Mouse (Mus musculus) testis, postnatal 14 days (tissue): Measurements from ENCODE around the gene Calm5.
A peak's percentile ranks its signal among the peaks of the same experiment; 100 is the strongest.
"Not testable (repeated sequence)": the region's sequence is repeated elsewhere in the genome, so short reads cannot be mapped to it uniquely, and the experiment has no call there.

Experiments used
- DNase-seq: peaks from one replicate; pipeline ENCODE4 v3.0.0; 2021; ENCODE audit warnings: low spot score

Gene Calm5

DNA sequence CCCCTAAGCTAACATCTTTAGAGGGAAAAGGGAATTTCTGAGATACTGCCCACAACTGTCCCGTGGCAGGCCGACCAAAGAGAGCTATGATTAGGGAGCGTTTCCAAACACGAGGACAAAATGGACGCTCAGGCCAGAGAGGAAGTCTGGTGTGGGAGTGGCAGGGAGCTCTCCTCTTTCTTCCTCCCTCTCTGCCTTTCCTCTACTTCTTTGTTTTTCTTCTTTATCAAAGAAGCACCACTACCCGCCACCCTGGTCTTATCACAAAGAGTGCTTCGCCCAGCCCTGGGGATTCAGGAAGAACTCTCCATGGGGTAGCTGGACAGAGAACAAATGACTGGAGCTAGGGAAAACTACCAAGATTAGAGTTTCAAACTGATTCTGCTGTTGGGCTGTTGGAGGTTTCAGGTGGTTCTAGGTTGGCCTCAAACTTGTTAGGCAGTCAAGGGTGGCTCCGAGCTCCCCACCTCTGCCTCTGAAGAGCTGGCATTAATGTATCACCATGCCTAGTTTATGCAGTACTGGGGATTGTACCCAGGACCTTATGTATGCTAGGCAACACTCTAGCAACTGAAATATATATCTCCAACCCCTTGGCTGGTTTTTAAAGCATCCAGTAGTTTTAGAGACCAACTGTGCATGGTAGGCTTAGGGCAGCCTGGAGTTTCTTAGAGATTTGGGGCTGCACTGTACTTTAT, 12.5 kb downstream of the Calm5 start:
- no peak for DNase-seq

DNA sequence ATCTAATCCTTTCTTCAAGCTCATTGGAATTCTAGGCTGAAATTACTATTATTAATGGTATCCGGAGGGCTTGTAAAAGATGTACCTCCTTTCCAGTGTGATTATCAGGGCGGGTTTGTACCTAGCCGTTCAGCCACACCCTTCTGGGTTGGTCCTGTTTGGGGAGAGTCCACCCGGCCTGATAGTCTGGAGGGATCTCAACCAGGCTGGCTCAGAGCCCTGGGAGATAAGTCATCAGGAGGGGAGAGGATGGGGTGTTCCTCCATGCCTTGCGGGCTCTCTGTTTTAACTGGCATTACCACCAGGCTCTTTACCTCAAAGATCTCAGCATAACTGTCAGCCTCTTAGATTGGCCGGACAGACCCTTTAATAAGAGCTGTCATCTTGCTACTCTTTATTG, 13.2 kb downstream of the Calm5 start:
- DNase-seq, result no peak

DNA sequence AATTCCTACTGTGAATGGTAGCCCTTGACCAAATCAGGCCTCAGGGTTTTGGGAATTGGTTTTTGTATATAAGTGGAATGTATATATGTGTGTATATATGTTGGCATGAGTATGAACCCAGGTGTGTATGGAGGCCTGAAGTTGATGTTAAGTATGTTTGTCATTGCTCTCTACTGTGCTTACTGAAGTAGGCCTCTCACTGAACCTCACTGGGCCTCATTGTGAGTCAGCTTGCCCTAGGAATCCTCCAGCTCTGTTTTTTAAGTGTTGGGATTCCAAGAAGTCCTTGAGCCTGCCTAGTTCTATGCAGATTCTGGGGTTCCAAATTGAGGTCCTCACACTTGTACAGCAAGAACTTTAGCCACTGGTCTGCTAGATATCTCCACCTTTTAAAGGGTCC, 15.9 kb downstream of the Calm5 start:
- DNase-seq, result no peak

DNA sequence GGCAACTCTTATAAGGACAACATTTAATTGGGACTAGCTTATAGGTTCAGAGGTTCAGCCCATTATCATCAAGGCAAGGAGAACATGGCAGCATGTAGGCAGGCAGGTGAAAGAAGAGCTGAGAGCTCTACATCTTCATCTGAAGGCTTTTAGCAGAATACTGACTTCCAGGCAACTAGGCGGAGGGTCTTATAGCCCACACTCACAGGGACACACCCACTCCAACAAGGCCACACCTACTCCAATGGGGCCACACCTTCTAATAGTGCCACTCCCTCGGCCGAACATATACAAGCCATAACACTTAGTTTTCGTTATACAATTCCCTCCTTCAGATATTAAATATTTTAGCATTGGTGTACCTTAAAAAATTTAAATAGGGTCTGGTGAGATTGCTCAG, 18.9 kb downstream of the Calm5 start:
- DNase-seq, result no peak

DNA sequence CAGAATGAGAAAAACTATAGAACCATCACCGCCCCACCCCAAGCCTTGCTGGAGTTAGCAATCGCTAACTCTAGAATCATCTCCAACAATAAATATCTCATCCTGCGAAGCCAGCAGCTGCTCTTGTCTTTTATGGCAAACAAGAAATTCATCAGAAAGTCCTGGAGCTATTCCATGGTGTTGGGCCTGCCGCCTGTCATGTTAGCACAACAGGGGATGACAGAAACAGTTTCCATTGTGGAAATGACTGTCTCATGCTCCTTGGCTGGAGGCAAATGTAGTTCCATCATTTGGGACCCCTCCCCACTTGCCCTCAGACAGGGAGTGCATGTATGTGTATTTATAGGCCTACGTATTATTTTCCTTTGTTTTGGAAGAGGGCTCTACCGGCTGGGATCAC, 22.5 kb downstream of the Calm5 start:
- DNase-seq, result no peak

DNA sequence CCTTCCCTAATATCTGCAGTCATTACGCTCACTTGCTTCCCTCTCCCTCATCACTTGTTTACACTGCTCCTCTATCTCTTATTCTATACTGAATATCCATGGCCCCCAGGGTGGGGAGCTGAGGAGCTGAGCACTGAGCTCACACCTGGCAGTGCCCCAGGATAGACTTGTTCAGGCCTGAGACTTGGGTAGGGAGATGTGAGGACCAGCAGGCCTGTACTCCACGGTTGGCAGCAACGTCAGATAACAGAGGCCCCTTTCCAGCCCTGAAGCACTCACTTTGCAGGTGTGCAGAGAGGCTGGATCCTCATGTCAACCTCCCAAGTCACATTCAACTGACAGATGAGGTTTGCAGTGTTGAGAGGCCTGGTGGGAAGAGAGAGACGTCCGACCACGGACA, 23.2 kb downstream of the Calm5 start:
- DNase-seq, result no peak

DNA sequence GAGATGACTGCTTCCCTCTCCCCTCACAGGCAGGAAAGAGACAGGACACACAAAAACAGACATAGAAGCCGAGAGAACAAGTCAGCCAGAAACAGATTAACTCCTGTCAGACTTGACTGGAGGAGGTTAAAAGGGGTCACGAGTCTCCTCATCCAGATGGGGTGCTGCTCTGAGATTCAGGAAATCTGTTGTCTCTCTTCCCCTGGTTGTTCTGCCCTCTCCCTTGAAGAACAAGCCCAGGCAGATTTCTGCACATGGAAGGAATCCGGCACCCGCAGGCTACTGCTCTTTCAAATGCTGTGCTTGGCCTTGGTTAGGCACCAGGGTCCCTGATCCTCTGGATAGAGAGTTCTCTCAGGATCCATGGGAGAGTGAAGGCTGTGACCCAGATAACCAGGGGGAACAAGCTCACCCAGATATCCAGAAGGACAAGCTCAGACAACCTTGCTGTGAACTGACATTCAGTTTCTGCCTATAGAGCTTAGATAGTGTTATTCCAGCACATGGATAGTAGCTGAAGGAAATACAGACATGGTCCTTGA, 23.8 kb downstream of the Calm5 start:
- DNase-seq, result no peak

DNA sequence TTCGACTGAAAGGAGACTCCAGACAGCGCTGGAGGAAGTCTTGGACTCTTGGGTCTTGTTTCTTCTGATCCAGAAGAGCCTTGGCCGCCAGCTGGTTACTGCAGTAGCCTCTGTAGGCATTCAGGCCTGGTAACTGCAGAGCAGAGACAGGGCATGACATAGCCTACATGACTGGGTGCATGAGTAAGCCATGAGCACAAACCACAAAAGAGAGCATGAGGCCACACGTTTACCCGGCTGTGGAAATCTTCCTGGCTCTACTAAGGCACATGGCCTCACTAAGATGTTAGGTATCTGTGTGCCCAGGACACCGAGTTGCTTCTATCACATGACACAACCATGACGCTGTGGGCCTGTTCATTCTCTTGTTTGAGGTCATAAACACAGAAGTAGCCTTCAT, 32.7 kb downstream of the Calm5 start:
- no peak for DNase-seq

DNA sequence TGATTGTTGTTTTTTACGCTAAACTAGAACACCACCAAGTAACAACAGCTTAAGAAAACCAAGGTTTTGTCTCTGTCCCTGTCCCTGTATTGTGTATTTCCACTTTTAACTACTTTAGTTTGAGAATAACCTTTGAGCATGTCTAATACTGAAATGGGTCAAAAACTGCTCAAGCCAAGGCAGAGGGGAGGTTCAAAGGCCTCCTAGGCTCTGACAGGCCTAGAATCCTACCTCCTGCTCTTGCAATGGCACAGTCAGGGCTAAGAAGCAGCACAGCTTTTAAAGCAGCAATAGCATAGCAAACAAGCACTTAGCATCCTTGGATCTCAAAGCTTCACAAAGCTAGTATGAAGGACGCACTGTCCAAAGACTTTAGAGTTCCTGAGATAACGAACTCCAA, 35.1 kb downstream of the Calm5 start:
- DNase-seq, result no peak

DNA sequence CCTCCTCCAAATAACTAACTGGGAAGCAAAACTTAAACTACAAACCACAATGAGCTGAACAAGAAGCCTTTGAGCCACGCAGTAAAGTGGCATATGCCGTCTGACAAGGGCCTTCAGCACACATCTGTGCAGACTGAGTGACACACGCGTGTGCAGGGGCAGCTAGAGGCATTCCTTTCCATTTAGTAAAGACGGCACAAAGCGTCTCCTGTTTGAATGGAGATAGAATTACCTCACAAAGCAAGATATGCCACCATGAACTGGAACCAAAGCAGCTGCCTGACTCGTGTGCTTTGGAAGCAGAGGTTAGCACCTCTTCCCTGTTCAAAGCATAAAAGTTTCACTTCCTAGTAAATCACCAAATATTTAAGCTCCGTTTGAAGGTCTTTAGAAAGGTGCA, 36.1 kb downstream of the Calm5 start:
- DNase-seq, result no peak

DNA sequence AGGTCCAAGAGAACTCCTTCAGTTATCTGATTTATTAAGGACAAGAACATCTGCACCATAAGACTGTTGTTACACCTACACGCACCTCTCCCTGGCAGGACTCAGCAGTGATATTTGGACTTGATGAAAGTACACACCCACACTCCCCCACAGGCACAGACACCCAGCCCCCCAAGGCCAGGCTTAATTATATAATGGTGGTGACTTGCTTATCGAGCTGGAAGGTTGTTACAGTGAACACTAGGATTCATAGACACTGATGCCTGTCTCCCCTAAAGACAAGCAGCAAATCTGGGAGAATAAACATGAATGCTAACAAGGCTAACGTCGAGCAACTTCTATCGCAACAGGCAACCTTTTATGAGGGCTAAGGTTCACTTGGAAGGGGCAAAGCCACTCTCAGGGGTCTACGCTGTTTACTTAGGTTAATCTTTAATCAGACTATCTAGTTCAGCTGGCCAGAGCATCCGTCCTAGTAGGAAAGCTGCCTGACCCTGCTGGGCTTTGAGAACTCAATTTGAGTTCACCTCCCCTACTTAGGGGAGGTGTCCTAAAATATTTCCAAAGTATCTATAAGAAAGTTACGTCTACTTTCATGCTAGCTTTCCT, 37.6 kb downstream of the Calm5 start:
- no peak for DNase-seq

DNA sequence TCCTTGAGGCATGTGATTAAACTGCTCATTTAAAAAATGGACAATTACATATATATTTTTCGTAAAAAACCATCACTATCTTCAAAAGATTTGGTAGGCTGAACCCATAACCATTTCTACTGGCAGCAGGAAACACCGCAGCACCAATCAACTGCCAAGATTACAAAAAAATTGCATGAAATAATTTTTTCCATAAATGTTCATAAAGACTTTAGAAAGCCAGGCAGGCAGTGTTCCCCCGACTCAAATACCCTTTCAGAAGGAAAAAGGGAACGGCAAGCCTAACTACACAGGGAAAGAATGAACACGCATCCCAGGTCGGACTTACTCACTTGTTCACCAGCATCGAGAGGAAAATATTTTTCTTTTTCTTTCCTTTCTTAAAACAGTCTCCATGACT, 38.6 kb downstream of the Calm5 start:
- no peak for DNase-seq

DNA sequence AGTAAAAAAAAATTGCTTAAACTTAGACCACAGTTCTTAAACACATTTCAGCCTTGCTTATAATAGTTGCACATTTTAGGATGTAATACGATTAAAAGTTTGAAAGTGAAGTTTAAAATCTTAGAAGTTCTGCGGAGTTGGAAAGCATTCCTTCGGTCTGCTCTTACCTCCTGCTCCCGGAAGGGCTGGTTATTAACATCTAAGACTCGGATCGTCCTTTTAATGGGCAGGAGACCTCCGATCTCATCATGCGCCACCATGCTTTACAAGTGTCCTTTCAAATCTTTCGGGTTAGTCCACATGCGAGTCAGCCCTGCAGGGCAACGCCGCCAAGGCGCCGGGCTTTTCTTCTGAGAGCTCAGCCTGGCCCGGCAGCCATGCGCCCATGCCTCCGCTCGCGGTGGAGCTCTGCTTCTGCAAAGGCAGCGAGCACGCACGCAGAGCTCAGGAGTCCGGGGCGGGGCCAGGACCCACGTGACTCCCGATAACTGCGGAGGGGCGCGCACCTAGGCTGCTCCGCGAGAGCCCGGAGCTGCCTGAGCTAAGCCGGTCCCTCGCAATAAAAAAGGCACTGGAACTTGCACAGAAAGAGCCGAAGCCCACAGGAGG, 39.3 kb downstream of the Calm5 start:
- DNase-seq, result peak; percentile 89

DNA sequence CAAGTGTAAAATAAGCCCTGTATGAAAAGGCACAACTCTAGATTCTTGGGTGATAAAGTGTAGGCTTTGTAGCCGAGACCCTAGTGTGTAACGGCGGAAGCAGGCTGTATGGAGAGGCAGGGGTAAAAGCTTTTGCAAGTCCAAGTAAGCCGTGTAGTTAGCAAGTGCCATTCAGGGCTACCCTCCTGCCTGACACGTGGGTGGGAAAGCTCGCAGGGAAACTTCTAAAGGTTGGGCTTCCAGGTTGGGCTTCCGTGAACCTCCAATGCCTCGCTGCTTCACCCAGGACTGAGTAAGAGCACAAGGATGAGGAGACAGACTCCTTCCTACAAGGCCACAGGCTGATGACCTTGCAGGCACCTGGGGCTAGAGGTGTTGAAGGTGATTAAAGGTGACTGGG, 40.6 kb downstream of the Calm5 start:
- DNase-seq, result no peak

DNA sequence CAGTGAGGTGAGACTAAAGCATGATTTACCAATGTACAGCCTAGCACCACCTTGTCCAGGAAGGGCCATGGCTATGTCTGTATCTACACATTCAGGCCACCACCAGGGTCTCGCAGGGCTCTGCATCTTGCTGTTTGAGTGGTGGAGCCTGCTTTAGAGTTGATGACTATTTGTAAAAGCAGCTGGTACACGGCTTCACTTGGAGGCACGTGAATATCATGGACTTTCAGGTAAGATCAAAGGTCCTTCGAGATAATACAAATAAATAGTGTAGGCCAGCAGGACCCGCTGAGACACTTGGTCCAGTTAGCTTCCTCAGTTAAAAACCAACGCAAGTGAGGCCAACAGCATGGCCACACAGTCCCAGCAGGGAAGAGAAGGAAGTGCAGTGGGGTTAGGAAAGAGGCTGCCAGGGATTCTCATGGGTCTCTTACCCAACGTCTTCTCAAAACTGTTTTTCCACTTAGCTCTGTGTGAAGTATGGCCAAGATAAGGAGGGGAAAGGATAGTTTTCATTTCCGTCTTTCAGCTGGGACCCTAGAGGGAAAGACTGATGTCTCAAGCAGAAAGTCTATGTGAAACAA, 41.5 kb downstream of the Calm5 start:
- no peak for DNase-seq

DNA sequence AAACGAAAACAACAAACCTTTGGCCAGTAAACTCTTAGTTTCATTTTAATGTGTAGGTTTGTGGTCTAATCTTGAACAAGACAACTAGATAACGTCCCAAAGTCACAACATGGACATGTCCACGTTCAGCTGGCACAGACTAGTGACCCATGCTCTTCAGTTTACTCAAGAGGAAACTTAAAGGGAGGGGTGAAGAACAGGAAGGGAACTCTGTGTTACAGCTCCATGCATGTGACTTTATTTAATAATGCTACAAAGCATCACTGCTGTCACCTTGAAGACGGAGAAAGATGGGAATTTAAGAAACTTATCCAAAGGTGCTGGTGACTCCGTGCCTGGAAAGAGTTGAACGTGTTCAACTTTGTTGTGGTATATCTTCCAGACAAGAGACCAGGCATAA, 42.1 kb downstream of the Calm5 start:
- no peak for DNase-seq

DNA sequence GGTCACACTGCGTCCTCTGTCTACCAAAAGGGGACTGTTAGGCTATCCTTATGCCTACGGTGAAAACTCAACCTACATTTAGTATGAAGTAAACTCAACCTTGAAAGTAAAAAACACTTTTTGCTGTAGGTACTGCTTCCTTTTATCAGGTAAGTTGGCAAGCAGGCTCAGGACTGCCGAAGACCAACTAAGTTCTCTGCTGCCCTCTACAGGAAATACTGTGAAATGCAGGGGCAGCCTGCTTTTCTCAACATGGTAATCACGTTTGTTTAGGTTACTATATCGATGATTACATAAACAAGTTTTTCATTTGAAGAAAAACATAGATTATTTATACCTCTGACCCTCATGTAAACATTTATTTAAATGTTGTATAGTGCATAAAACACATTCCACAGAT, 42.9 kb downstream of the Calm5 start:
- peak; percentile 35 for DNase-seq

DNA sequence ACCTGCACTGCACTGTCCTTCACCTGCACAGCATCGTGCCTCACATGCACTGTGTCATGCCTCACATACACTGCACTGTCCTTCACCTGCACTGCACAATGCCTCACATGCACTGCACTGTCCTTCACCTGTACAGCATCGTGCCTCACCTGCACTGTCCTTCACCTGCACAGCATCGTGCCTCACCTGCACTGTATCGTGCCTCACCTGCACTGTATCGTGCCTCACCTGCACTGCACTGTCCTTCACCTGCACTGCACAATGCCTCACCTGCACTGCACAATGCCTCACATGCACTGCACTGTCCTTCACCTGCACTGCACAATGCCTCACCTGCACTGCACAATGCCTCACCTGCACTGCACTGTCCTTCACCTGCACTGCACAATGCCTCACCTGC, 44.2 kb downstream of the Calm5 start:
- not testable (repeated sequence) for DNase-seq

DNA sequence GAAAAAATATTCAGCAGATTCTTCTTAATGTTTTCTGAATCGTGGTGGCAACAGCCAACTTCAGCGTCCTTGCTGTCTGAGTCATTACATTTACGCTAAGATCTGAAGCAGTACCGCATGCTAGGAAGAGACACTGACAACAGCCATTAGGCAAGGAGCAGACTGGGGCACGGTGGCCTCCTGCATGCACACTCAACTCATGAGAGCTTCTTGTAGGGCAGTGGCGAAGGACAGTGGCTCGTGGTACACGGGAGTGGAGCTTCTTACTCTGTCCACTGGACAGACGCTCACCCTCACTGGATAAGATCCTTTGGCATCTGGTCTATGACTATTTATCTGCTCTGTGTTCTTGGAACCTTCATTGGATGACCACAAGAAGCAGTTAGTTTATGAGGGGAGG, 45.3 kb downstream of the Calm5 start:
- DNase-seq, result no peak
